Mouse (Mus musculus): ENCODE data around the gene Rasd2.

DNA sequence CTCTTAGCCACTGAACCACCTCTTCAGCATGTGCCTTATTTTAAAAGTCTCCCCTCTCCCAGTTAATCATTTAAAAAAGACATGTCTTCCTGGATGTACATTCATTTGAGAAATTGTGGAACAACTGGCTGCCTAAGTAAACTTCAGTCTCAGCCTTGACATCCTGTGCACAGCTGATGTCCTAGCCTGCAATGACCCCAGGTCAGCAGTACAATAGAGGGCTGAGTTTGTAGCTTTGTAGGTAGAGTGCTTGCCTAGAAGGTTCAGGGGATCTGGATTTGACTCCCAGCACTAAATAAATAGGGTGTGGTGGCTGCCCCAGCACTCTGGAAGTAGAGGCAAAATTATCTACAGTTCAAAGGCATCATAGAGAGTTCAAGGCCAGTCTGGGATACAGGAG lies 15.4 kb upstream of the Rasd2 start:
- no peak for TF ChIP-seq POLR2A (IDR thresholded peaks at IDR 0.05; ENCODE audit: insufficient read depth, low read depth, low read length)
- TF ChIP-seq CTCF (IDR thresholded peaks at IDR 0.05), result no peak
- TF ChIP-seq EP300 (IDR thresholded peaks at IDR 0.05; ENCODE audit: insufficient read depth, low read depth, low read length), result no peak
